In the genomic region with DNA sequence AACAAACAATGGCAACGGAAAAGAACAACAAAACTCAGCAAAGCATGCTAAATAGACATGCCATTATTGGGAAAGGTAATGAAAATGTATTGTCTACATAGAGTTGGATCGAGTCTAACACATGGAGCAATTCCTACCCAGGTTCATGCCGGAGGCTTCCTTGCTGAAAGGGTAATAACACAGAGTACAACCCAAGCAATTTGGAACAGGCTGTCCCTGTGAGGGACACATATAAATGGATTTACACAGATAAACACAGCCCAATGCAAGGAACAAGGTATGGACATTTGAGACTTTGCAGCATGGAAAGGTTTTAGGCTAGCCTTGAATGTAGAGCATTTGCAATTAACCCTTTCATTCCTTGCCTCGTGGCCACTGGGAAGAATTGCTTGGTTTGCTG, we compare ENCODE assay signal across 14 mouse cellular contexts.
A peak's percentile ranks its signal among the peaks of the same experiment; 100 is the strongest.
DNase-seq lines count a peak whose midpoint lies in the region; ATAC-seq lines count a peak whose summit lies in the region.
"Had no signal": no experiment of that assay in that cellular context is flagged by ENCODE, and none has a peak within 500 bp of the region (broad histone marks: within the 10 kb centered on the region; RNA-seq: fewer than 3 reads in every experiment).

No protein-coding gene starts in this region.

- DNase-seq in hindbrain, embryonic 11.5 days (ENCODE audit: low spot score): peak; percentile 18
- no peak for DNase-seq in hindbrain, embryonic 10.5 days (ENCODE audit: low spot score)
- DNase-seq in cerebellum, adult 8-10 months: peak; percentile 9
- peak; percentile 91 for DNase-seq in gonadal fat pad, adult 2 months (ENCODE audit: low read depth)
- no peak for DNase-seq in kidney, adult 9 months
- no peak for DNase-seq in kidney, postnatal 36 days
- DNase-seq: adrenal gland, postnatal 36 days; kidney, postnatal 14 days; liver, embryonic 13.5 days; thymus, postnatal 4 days had no signal

- H3K9ac ChIP-seq in hindbrain, embryonic 11.5 days (ENCODE audit: low read depth, low read length): no peak overlapping the region
- no peak overlapping the region for H3K9ac ChIP-seq in midbrain, embryonic 16.5 days (ENCODE audit: low read depth, low read length)
- no peak overlapping the region for H3K9ac ChIP-seq in kidney, embryonic 16.5 days (replicated peaks; ENCODE audit: low read length)
- H3K9ac ChIP-seq: liver, embryonic 13.5 days had no signal

- no peaks in the 10 kb centered on the region for H3K4me1 ChIP-seq in hindbrain, embryonic 11.5 days (replicated peaks; ENCODE audit: control insufficient read depth, insufficient read depth, low read length)
- no peaks in the 10 kb centered on the region for H3K4me1 ChIP-seq in hindbrain, embryonic 10.5 days (replicated peaks)
- peaks cover 3% of the 10 kb centered on the region; the same call in 1 of the 2 replicates for H3K4me1 ChIP-seq in midbrain, embryonic 16.5 days (ENCODE audit: control insufficient read depth, insufficient read depth, low read length)
- H3K4me1 ChIP-seq in kidney, embryonic 16.5 days (ENCODE audit: insufficient read depth, low read length): no peaks in the 10 kb centered on the region
- H3K4me1 ChIP-seq: liver, embryonic 13.5 days had no signal

- peak; percentile 71 for ATAC-seq in hindbrain, embryonic 11.5 days (ENCODE audit: low FRiP score)
- peak; percentile 62; the same call in 1 of the 2 replicates for ATAC-seq in midbrain, embryonic 16.5 days
- ATAC-seq in kidney, embryonic 16.5 days (ENCODE audit: low FRiP score, low TSS enrichment): no peak
- ATAC-seq: inflammation-experienced regulatory T-cells, adult 6 months had no signal

- no peak overlapping the region for H3K4me2 ChIP-seq in hindbrain, embryonic 11.5 days (replicated peaks; ENCODE audit: low read depth, low read length)
- H3K4me2 ChIP-seq in midbrain, embryonic 16.5 days (ENCODE audit: low read length): no peak overlapping the region
- no peak overlapping the region for H3K4me2 ChIP-seq in kidney, embryonic 16.5 days (replicated peaks; ENCODE audit: low read depth, low read length)
- H3K4me2 ChIP-seq: liver, embryonic 13.5 days had no signal

- no peaks in the 10 kb centered on the region for H3K9me3 ChIP-seq in hindbrain, embryonic 11.5 days (ENCODE audit: control insufficient read depth, low read length)
- no peaks in the 10 kb centered on the region for H3K9me3 ChIP-seq in hindbrain, embryonic 10.5 days
- H3K9me3 ChIP-seq in midbrain, embryonic 16.5 days (replicated peaks; ENCODE audit: control insufficient read depth, low read length, poor library complexity, severe bottlenecking): no peaks in the 10 kb centered on the region
- H3K9me3 ChIP-seq in kidney, embryonic 16.5 days (ENCODE audit: low read length): no peaks in the 10 kb centered on the region
- H3K9me3 ChIP-seq: liver, embryonic 13.5 days had no signal

- H3K36me3 ChIP-seq in hindbrain, embryonic 11.5 days (ENCODE audit: control insufficient read depth, insufficient read depth, low read length): no peaks in the 10 kb centered on the region
- no peaks in the 10 kb centered on the region for H3K36me3 ChIP-seq in hindbrain, embryonic 10.5 days
- H3K36me3 ChIP-seq in midbrain, embryonic 16.5 days (ENCODE audit: control insufficient read depth, insufficient read depth, low read length): no peaks in the 10 kb centered on the region
- H3K36me3 ChIP-seq in kidney, embryonic 16.5 days (ENCODE audit: insufficient read depth, low read length): no peaks in the 10 kb centered on the region
- H3K36me3 ChIP-seq: G1E; liver, embryonic 13.5 days had no signal

- no peaks in the 10 kb centered on the region for H3K27me3 ChIP-seq in hindbrain, embryonic 11.5 days (ENCODE audit: control insufficient read depth, insufficient read depth, low read length)
- no peaks in the 10 kb centered on the region for H3K27me3 ChIP-seq in hindbrain, embryonic 10.5 days (ENCODE audit: insufficient read depth, poor library complexity, severe bottlenecking)
- H3K27me3 ChIP-seq in midbrain, embryonic 16.5 days (ENCODE audit: control insufficient read depth, insufficient read depth, low read depth, low read length): no peaks in the 10 kb centered on the region
- H3K27me3 ChIP-seq in kidney, embryonic 16.5 days (ENCODE audit: insufficient read depth, low read length): no peaks in the 10 kb centered on the region
- H3K27me3 ChIP-seq: liver, embryonic 13.5 days had no signal

- H3K4me3 ChIP-seq in hindbrain, embryonic 11.5 days (ENCODE audit: low read depth, low read length): no peak overlapping the region
- H3K4me3 ChIP-seq in hindbrain, embryonic 10.5 days: no peak overlapping the region
- no peak overlapping the region for H3K4me3 ChIP-seq in midbrain, embryonic 16.5 days (ENCODE audit: low read depth, low read length)
- no peak overlapping the region for H3K4me3 ChIP-seq in kidney, embryonic 16.5 days (ENCODE audit: low read length)
- H3K4me3 ChIP-seq: liver, embryonic 13.5 days had no signal

- 72% methylated on average over 4 of the region's 4 CpGs for WGBS in hindbrain, embryonic 11.5 days
- 85% methylated on average over 4 of the region's 4 CpGs for WGBS in hindbrain, embryonic 10.5 days
- 70% methylated on average over 4 of the region's 4 CpGs for WGBS in midbrain, embryonic 16.5 days
- 76% methylated on average over 4 of the region's 4 CpGs for WGBS in kidney, embryonic 16.5 days

- H3K27ac ChIP-seq in hindbrain, embryonic 11.5 days (ENCODE audit: low read depth, low read length): peak overlapping the region; percentile 70
- no peak overlapping the region for H3K27ac ChIP-seq in hindbrain, embryonic 10.5 days
- H3K27ac ChIP-seq in midbrain, embryonic 16.5 days (ENCODE audit: low read length): peak overlapping the region; percentile 80
- H3K27ac ChIP-seq in kidney, embryonic 16.5 days (ENCODE audit: low read length): no peak overlapping the region
- H3K27ac ChIP-seq: liver, embryonic 13.5 days had no signal

Comparison
In these comparisons a context has a peak if more than half of its experiments do, and no peak if none do; other contexts are left out.
1. DNase-seq: peak in hindbrain, embryonic 11.5 days (single experiment), cerebellum, adult 8-10 months (single experiment) and gonadal fat pad, adult 2 months (single experiment); none in hindbrain, embryonic 10.5 days (single experiment), kidney, adult 9 months (single experiment) and kidney, postnatal 36 days (0 of 2).
2. H3K27ac ChIP-seq: peak in hindbrain, embryonic 11.5 days (single experiment) and midbrain, embryonic 16.5 days (single experiment); none in hindbrain, embryonic 10.5 days (single experiment) and kidney, embryonic 16.5 days (single experiment).